Mouse (Mus musculus) 416B (cell line): Measurements from ENCODE around the gene Ifngr2.

Experiments
- DNase-seq: peaks from one replicate; pipeline ENCODE4 v3.0.0; 2011; ENCODE audit warnings: low read depth

Gene Ifngr2

DNA sequence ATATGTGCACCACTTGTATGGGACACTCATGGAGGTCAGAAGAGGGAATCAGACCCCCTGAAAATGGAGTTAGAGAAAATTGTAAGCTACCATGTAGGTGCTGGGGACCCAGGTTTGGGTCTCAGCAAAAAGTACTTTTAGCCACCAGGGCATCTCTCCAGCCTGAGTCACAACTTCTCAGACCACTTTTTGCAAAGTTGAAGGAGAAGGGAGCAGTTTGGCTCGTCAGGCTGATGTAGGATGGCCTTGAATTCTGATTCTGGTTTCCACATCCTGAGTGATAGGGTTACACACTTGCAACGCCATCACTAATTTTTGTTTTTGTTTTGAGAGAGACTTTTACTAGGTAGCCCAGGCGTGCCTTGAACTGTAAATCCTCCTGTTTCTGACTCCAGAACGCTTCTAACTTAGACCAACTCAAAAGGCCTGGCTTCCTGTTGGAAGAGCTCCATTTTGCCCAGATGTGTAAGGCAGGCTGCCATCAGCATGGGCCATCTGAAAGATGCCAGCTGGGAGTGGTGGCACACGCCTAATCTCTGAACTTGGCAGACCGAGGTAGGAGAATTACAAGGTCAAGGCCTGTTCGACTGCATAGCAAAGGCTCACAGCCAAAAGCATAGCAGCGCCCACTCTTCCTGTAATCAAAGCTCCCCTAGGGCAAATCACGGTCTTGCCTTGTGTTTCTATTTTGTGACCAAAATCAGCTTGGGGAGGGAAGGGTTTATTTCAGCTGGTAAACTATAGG lies 62.8 kb downstream of the Ifngr2 start:
- peak; percentile 65 for DNase-seq

DNA sequence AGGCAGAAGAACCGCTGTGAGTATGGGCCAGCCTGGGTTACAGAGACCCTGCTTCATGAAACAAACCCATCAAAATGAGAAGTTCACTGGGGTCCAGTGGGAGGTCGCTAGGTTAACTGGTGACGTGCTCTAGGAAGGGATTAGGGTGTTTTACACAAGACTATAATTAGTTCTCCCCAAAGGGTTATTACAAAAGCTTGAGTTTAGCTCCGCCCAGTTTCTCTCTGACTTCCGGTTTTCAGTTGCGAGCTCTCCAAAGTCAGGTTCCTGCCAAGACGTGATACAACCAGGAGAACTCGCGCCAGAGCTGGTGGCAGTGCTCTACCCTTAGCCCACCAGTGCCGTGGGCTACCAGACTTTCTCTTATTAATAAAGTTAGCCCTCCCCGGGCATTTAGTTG lies 64.4 kb downstream of the Ifngr2 start:
- DNase-seq, result peak; percentile 64

DNA sequence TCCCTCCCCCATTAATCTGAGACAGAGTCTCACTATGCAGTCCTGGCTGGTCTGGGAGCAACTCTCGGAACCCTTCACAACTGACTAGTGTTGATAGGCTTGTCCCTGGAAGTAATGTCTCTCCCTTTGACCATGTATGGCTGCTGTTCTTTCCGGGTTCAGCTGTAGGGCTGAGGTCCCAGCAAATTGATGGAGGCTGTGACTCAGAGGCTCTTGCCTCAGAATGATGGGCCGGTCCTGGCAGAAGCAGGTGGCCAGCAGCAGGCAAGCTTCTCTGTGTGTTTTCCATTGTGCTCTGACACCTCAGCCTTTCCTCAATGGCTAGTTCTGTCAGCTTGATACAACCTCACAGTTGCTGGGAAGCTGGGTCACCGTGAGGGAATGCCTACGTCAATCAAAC lies 65.7 kb downstream of the Ifngr2 start:
- DNase-seq, result peak; percentile 58

DNA sequence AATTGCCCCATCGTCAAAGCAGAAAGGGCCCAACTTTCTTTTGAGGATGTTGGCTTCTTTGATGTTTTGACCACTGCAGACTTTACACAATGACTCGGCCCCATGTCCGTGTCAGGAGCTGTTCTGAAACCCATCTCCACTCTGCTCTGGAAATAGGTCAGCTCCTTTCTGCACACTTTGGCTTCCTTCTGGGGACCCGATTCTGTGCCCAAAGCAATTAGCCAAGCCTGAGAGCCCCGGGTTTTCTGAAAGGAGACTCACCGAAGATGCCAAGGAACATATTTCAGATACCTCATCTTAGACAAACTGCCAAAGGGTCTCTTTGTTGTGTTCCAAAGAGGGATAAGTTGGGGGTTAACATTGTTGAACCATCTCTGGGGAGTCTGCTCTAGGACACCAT lies 67.7 kb downstream of the Ifngr2 start:
- DNase-seq, result peak; percentile 53
